Mouse (Mus musculus): ENCODE results near the gene Enox2. TPM values are rescaled to one million over a fixed set of nuclear protein-coding genes. Genes with fewer than 3 reads are reported as not detected.

The Enox2 gene
- polyA plus RNA-seq (2015; fragmentation: Nextera tagmentation; extraction: Ambion mirVana): 8.6 and 9.5 TPM in 2 replicates

- 15% methylated on average over 20 of the region's 26 CpGs for WGBS
- no peaks in the 10 kb centered on the region for H3K27me3 ChIP-seq (replicated peaks; ENCODE audit: control insufficient read depth, insufficient read depth, low read length)
- peak within 1 kb of the TSS; percentile 73 for H3K9ac ChIP-seq (ENCODE audit: low read depth, low read length)
- no peaks in the 10 kb centered on the region for H3K9me3 ChIP-seq (ENCODE audit: control insufficient read depth, low read length)
- no peaks in the 10 kb centered on the region for H3K4me1 ChIP-seq (ENCODE audit: control insufficient read depth, insufficient read depth, low read length)
- peak within 1 kb of the TSS; percentile 60 for H3K4me3 ChIP-seq (ENCODE audit: low read length)
- no peaks in the 10 kb centered on the region for H3K36me3 ChIP-seq (ENCODE audit: control insufficient read depth, insufficient read depth, low read length)
- peak within 1 kb of the TSS; percentile 48 for H3K4me2 ChIP-seq (ENCODE audit: low read depth, low read length)
- H3K27ac ChIP-seq (ENCODE audit: low read length): peak within 1 kb of the TSS; percentile 65
- peak; percentile 100 for ATAC-seq
Measured at GRCm38 (mm10) chrX:49287700-49288563, at the start of gene Enox2. Enox2 (minus strand) TSS chrX:49288259.

GRCm38 (mm10) chrX:49309496-49309895 lies 21.4 kb upstream of the Enox2 start:
- no peak overlapping the region for H3K9ac ChIP-seq (ENCODE audit: low read depth, low read length)
- H3K4me2 ChIP-seq (ENCODE audit: low read depth, low read length): no peak overlapping the region
- H3K27ac ChIP-seq (ENCODE audit: low read length): no peak overlapping the region
- no peak overlapping the region for H3K4me3 ChIP-seq (ENCODE audit: low read length)
- no peaks in the 10 kb centered on the region for H3K4me1 ChIP-seq (ENCODE audit: control insufficient read depth, insufficient read depth, low read length)
- no peaks in the 10 kb centered on the region for H3K9me3 ChIP-seq (ENCODE audit: control insufficient read depth, low read length)
- no peaks in the 10 kb centered on the region for H3K36me3 ChIP-seq (ENCODE audit: control insufficient read depth, insufficient read depth, low read length)
- ATAC-seq: no peak
- H3K27me3 ChIP-seq (replicated peaks; ENCODE audit: control insufficient read depth, insufficient read depth, low read length): no peaks in the 10 kb centered on the region
- 52% methylated on average over 1 of the region's 1 CpGs for WGBS

DNA sequence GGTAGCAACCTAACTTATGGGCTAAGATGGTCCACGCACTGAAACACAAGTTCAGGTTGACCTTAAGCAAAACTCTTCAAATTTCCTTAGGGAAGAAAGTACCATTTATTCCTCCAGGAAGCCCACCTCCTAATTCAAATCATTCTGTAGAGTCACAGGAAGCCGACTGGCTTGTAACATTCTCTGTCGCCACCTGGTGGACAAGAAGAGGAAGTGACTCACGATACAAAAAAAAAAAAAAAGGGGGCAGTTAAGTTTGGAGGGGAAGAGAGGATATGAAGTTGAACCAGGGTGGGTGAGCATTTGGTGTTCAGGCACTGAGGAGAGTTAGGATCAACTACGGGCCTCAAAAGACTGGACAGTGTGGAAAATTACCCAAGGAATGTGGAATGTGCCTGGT lies 18.6 kb upstream of the Enox2 start:
- Histone ChIP-seq H3K36me3 (ENCODE audit: control insufficient read depth, insufficient read depth, low read length) (no peaks in the 10 kb centered on the region), H3K9me3 (ENCODE audit: control insufficient read depth, low read length) (no peaks in the 10 kb centered on the region), H3K4me1 (ENCODE audit: control insufficient read depth, insufficient read depth, low read length) (no peaks in the 10 kb centered on the region), H3K27ac (ENCODE audit: low read length) (no peak overlapping the region), H3K27me3 (replicated peaks; ENCODE audit: control insufficient read depth, insufficient read depth, low read length) (no peaks in the 10 kb centered on the region), H3K9ac (ENCODE audit: low read depth, low read length) (no peak overlapping the region), H3K4me2 (ENCODE audit: low read depth, low read length) (no peak overlapping the region), H3K4me3 (ENCODE audit: low read length) (no peak overlapping the region)
- WGBS: 12% methylated on average over 5 of the region's 5 CpGs
- ATAC-seq: no peak

DNA sequence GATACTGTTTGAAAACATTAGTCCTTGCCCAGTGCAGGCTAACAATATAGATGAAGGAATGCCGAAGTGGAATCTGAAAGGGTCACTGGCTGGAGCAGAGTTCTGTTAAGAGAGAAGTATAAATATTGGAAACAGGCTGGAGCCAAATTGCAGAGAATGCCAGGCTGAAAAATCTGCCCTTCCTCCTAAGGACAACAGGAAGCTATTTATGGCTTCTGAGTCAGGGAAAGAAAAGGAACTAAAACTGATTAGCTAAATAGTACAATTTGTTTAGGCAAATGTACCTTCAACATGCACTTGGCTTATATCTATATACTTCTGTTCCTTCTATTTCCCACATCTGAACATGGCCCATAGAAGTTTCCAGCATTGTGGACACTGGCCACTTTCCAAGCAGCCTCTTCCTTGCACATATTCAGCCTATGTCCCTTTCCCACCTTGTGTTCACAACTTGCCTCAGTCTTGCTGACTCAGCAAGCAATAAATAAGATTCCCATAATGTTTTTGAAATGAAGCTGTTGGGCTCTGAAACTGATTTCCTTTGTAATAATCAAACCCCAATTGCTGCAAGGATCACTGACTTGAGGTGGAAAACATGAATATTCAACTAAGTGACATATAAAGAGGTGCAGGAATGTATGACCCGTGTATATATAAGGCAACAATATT lies 8.0 kb downstream of the Enox2 start:
- no peak overlapping the region for H3K27ac ChIP-seq (ENCODE audit: low read length)
- WGBS: 62% methylated on average over 2 of the region's 2 CpGs
- ATAC-seq: no peak
- no peak overlapping the region for H3K9ac ChIP-seq (ENCODE audit: low read depth, low read length)
- no peaks in the 10 kb centered on the region for H3K9me3 ChIP-seq (ENCODE audit: control insufficient read depth, low read length)
- H3K4me1 ChIP-seq (ENCODE audit: control insufficient read depth, insufficient read depth, low read length): no peaks in the 10 kb centered on the region
- no peaks in the 10 kb centered on the region for H3K36me3 ChIP-seq (ENCODE audit: control insufficient read depth, insufficient read depth, low read length)
- H3K4me3 ChIP-seq (ENCODE audit: low read length): no peak overlapping the region
- no peak overlapping the region for H3K4me2 ChIP-seq (ENCODE audit: low read depth, low read length)
- no peaks in the 10 kb centered on the region for H3K27me3 ChIP-seq (replicated peaks; ENCODE audit: control insufficient read depth, insufficient read depth, low read length)

DNA sequence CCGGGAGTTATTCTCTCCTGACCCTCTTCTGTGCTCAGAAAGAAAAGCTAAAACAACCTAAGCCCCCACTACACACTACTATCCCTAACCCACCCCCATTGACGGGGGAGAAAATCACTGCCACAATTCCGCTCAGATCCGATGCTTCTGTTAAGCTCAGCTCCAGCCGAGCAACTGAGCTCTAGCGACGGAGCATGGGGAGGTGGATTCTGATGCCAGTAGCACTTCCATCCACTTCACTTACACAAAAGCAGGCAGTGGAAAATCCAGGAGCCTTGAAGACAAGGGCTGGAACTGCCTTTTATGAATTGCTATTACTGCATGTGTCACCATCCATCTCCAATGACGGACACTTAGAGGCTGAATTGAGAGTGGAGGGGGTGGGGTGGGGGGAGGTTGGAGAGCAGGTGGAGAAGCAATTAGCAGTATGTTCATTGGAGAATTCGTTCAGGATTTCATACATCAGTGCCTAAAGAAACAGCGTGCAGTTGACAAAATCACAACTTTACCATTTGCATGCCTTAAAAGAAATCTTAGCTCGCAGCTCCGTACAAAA lies 14.5 kb downstream of the Enox2 start:
- Histone ChIP-seq H3K27ac (ENCODE audit: low read length) (no peak overlapping the region), H3K4me1 (ENCODE audit: control insufficient read depth, insufficient read depth, low read length) (no peaks in the 10 kb centered on the region), H3K4me3 (ENCODE audit: low read length) (no peak overlapping the region), H3K27me3 (replicated peaks; ENCODE audit: control insufficient read depth, insufficient read depth, low read length) (no peaks in the 10 kb centered on the region), H3K4me2 (ENCODE audit: low read depth, low read length) (no peak overlapping the region), H3K9ac (ENCODE audit: low read depth, low read length) (no peak overlapping the region), H3K9me3 (ENCODE audit: control insufficient read depth, low read length) (no peaks in the 10 kb centered on the region), H3K36me3 (ENCODE audit: control insufficient read depth, insufficient read depth, low read length) (no peaks in the 10 kb centered on the region)
- ATAC-seq: no peak
- WGBS: 71% methylated on average over 12 of the region's 12 CpGs

- no peaks in the 10 kb centered on the region for H3K4me1 ChIP-seq (ENCODE audit: control insufficient read depth, insufficient read depth, low read length)
- no peak overlapping the region for H3K27ac ChIP-seq (ENCODE audit: low read length)
- no peak overlapping the region for H3K4me2 ChIP-seq (ENCODE audit: low read depth, low read length)
- H3K9ac ChIP-seq (ENCODE audit: low read depth, low read length): no peak overlapping the region
- no peak overlapping the region for H3K4me3 ChIP-seq (ENCODE audit: low read length)
- 88% methylated on average over 4 of the region's 4 CpGs for WGBS
- no peaks in the 10 kb centered on the region for H3K9me3 ChIP-seq (ENCODE audit: control insufficient read depth, low read length)
- H3K36me3 ChIP-seq (ENCODE audit: control insufficient read depth, insufficient read depth, low read length): no peaks in the 10 kb centered on the region
- H3K27me3 ChIP-seq (replicated peaks; ENCODE audit: control insufficient read depth, insufficient read depth, low read length): no peaks in the 10 kb centered on the region
- ATAC-seq: no peak
Measured at GRCm38 (mm10) chrX:49250816-49251215, 37.2 kb downstream of the Enox2 start.

DNA sequence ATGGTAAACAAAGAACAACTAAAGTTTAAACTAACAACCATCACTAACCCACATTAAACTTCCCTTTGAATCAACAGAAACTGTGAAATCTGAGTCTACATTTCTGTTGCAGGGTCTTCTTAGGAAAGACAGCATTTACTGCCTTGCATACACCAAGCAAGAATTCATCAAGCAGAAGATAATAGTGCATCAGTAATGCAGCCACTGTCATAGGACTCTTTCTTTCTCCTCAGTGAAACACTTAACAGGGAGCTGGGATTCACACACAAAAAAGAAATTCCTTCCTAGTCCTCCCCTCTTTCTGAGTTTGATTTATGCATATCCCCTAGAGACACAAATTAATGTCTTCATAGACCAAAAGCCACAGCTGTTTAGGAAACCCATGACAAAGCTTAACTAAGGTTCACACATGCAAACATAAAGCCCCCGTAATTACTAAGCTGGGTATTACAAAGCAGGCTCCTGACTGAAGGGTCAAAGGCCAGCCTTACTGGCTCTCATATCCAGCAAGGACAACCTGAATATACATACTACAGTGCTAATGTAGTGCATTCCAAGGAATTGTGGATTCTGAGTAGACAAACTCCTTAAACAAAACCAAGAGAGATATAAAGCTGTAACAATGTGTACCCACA lies 62.1 kb downstream of the Enox2 start:
- 47% methylated on average over 1 of the region's 1 CpGs for WGBS
- Histone ChIP-seq H3K9ac (ENCODE audit: low read depth, low read length) (no peak overlapping the region), H3K27ac (ENCODE audit: low read length) (no peak overlapping the region), H3K36me3 (ENCODE audit: control insufficient read depth, insufficient read depth, low read length) (no peaks in the 10 kb centered on the region), H3K4me3 (ENCODE audit: low read length) (no peak overlapping the region), H3K9me3 (ENCODE audit: control insufficient read depth, low read length) (no peaks in the 10 kb centered on the region), H3K27me3 (replicated peaks; ENCODE audit: control insufficient read depth, insufficient read depth, low read length) (no peaks in the 10 kb centered on the region), H3K4me1 (ENCODE audit: control insufficient read depth, insufficient read depth, low read length) (no peaks in the 10 kb centered on the region), H3K4me2 (ENCODE audit: low read depth, low read length) (no peak overlapping the region)
- no peak for ATAC-seq

DNA sequence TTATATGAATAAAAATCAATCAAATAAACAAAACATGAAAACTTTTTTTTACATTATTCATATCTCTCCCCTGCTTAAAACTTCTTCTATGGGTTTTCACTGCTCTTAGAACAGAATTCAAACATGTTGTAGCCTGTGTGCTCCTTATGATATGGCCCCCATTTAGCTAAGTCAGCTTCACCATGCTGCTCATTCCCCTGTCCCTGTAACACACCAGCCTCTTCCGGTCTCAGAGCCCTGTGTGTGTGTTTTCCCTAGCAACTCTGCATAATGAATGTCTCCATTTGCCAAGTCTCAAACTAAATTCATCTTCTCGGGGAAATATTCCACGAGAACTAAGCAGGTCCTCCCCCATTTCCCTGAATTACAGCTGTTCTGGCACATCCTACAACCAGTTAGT lies 71.6 kb downstream of the Enox2 start:
- no peak overlapping the region for H3K4me2 ChIP-seq (ENCODE audit: low read depth, low read length)
- no peaks in the 10 kb centered on the region for H3K36me3 ChIP-seq (ENCODE audit: control insufficient read depth, insufficient read depth, low read length)
- no peak for ATAC-seq
- no peaks in the 10 kb centered on the region for H3K4me1 ChIP-seq (ENCODE audit: control insufficient read depth, insufficient read depth, low read length)
- H3K4me3 ChIP-seq (ENCODE audit: low read length): no peak overlapping the region
- H3K9me3 ChIP-seq (ENCODE audit: control insufficient read depth, low read length): no peaks in the 10 kb centered on the region
- H3K27ac ChIP-seq (ENCODE audit: low read length): no peak overlapping the region
- no peak overlapping the region for H3K9ac ChIP-seq (ENCODE audit: low read depth, low read length)
- H3K27me3 ChIP-seq (replicated peaks; ENCODE audit: control insufficient read depth, insufficient read depth, low read length): no peaks in the 10 kb centered on the region
- WGBS: 60% methylated on average over 3 of the region's 3 CpGs

GRCm38 (mm10) chrX:49196386-49196785 lies 91.7 kb downstream of the Enox2 start:
- no peak overlapping the region for H3K4me2 ChIP-seq (ENCODE audit: low read depth, low read length)
- H3K27me3 ChIP-seq (replicated peaks; ENCODE audit: control insufficient read depth, insufficient read depth, low read length): no peaks in the 10 kb centered on the region
- no peak overlapping the region for H3K4me3 ChIP-seq (ENCODE audit: low read length)
- 78% methylated on average over 4 of the region's 4 CpGs for WGBS
- H3K9ac ChIP-seq (ENCODE audit: low read depth, low read length): no peak overlapping the region
- no peak for ATAC-seq
- no peak overlapping the region for H3K27ac ChIP-seq (ENCODE audit: low read length)
- H3K9me3 ChIP-seq (ENCODE audit: control insufficient read depth, low read length): no peaks in the 10 kb centered on the region
- no peaks in the 10 kb centered on the region for H3K36me3 ChIP-seq (ENCODE audit: control insufficient read depth, insufficient read depth, low read length)
- no peaks in the 10 kb centered on the region for H3K4me1 ChIP-seq (ENCODE audit: control insufficient read depth, insufficient read depth, low read length)
